Mouse (Mus musculus): ENCODE results near the gene Tlr4. TPM values are rescaled to one million over a fixed set of nuclear protein-coding genes. Genes with fewer than 3 reads are reported as not detected.

Tlr4 gene
- total and polyA plus RNA-seq, 3 experiments: 8.6 to 22.1 (median 19.0) TPM

DNA sequence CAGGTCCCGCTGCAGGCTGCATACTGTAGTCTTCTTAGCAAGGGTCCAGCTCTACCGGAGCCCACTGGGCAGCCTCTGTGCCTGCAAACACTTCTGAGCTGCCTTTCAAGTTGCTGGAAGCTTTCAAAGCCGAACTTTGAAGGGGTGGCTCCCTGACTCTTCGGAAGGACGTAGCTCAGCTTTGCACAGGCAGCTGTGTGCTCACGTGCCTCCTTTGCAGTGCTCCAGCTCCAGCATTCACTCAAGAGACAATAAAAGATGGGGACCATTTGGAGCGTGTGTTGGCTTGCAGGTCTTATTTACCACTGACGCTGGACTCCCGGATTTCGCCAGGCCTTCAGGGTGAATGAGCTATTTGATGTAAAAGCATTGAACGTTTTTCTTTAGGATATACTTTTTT, 50.2 kb downstream of the Tlr4 start:
- dilution Hi-C loops (cut with MboI; ENCODE audit: extremely low pct_ligation_motif_present, extremely low pct_unique_long_range_greater_than_20kb, low sequenced_read_pairs): no loop called here
- no peak for TF ChIP-seq JUN (IDR thresholded peaks at IDR 0.05; ENCODE audit: insufficient read depth, low read depth, low read length)
- TF ChIP-seq TBP (conservative IDR thresholded peaks at IDR 0.05; ENCODE audit: low read depth, low read length): no peak
- no peak for TF ChIP-seq RCOR1 (conservative IDR thresholded peaks at IDR 0.05; ENCODE audit: low read depth, low read length)
- TF ChIP-seq USF2 (conservative IDR thresholded peaks at IDR 0.05; ENCODE audit: low read depth, low read length): no peak
- no peak for TF ChIP-seq ZKSCAN1 (IDR thresholded peaks at IDR 0.05; ENCODE audit: borderline replicate concordance, low read depth, low read length)
- TF ChIP-seq E2F4 (IDR thresholded peaks at IDR 0.05; ENCODE audit: insufficient replicate concordance, low read depth, low read length): no peak
- TF ChIP-seq USF1 (IDR thresholded peaks at IDR 0.05; ENCODE audit: low read depth, low read length): no peak
- no peak for TF ChIP-seq ZC3H11A (IDR thresholded peaks at IDR 0.05; ENCODE audit: low read depth, low read length)
- TF ChIP-seq HCFC1 (IDR thresholded peaks at IDR 0.05; ENCODE audit: low read depth, low read length): no peak
- TF ChIP-seq UBTF (IDR thresholded peaks at IDR 0.05; ENCODE audit: low read depth, low read length): no peak
- no peak for TF ChIP-seq CHD1 (IDR thresholded peaks at IDR 0.05; ENCODE audit: low read depth, low read length)
- TF ChIP-seq MAX (IDR thresholded peaks at IDR 0.05; ENCODE audit: low read length): no peak
- TF ChIP-seq SIN3A (IDR thresholded peaks at IDR 0.05; ENCODE audit: low read length): no peak
- no peak for TF ChIP-seq NRF1 (IDR thresholded peaks at IDR 0.05; ENCODE audit: low read depth, low read length)
- no peak for TF ChIP-seq BHLHE40 (IDR thresholded peaks at IDR 0.05; ENCODE audit: low read depth, low read length)
- no peak for TF ChIP-seq JUND (conservative IDR thresholded peaks at IDR 0.05; ENCODE audit: low read depth, low read length)
- no peak for TF ChIP-seq POLR2AphosphoS2 (IDR thresholded peaks at IDR 0.05; ENCODE audit: low read depth, low read length)
- no peak for TF ChIP-seq MEF2A (IDR thresholded peaks at IDR 0.05; ENCODE audit: borderline replicate concordance, low read depth, low read length)
- in situ Hi-C loops (cut with MboI; ENCODE audit: low pct_ligation_motif_present, low pct_unique_long_range_greater_than_20kb, low sequenced_read_pairs): no loop called here
- H3K27me3 ChIP-seq (replicated peaks): no peaks in the 10 kb centered on the region
- no peaks in the 10 kb centered on the region for H3K79me2 ChIP-seq (replicated peaks; ENCODE audit: control insufficient read depth, extremely low read depth, insufficient read depth, poor library complexity, severe bottlenecking)
- H3K9me3 ChIP-seq (replicated peaks; ENCODE audit: low read length): no peaks in the 10 kb centered on the region
- no peak overlapping the region for H3K4me2 ChIP-seq (ENCODE audit: insufficient read depth, low read depth, poor library complexity, severe bottlenecking)
- no peaks in the 10 kb centered on the region for H3K36me3 ChIP-seq (replicated peaks in 1 of 2; ENCODE audit: control insufficient read depth in 1 of 2, insufficient read depth in 1 of 2, low read length in 1 of 2)
- H3K4me1 ChIP-seq (ENCODE audit: control insufficient read depth in 1 of 2, insufficient read depth in 2 of 2): peaks cover 0 to 13% of the 10 kb centered on the region in 2 experiments; a peak in 2 of 4 replicates
- no peak overlapping the region for H3K4me3 ChIP-seq (replicated peaks in 1 of 3; ENCODE audit: low read depth in 2 of 3, low read length in 2 of 3, poor library complexity in 1 of 3)
- H3K9ac ChIP-seq (ENCODE audit: insufficient read depth, low read depth): no peak overlapping the region
- DNase-seq (ENCODE audit: extremely low read depth): no peak
- no peak overlapping the region for H3K27ac ChIP-seq (ENCODE audit: insufficient read depth, low read depth)

DNA sequence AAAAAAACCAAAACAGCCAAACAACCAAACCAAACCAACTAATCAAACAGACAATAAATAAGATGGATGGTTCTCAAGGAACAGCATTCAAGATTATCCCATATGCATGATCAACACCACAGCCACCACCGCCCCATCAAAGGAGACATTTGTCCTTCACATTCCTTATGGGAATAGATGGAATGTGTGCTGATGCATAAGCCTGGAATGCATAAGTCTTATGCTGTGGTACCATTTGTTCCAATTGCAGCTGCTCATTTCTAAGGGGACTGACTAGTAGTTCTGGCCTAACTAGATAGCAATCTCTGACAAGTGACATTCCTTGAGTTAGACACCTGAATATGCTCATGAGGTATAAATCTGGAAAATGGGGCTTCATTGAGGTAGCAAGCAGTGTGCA, 54.1 kb downstream of the Tlr4 start:
- DNase-seq (ENCODE audit: extremely low read depth): no peak
- in situ Hi-C loops (cut with MboI; ENCODE audit: low pct_ligation_motif_present, low pct_unique_long_range_greater_than_20kb, low sequenced_read_pairs) (no loop called here), dilution Hi-C loops (cut with MboI; ENCODE audit: extremely low pct_ligation_motif_present, extremely low pct_unique_long_range_greater_than_20kb, low sequenced_read_pairs) (no loop called here)
- Histone ChIP-seq H3K79me2 (replicated peaks; ENCODE audit: control insufficient read depth, extremely low read depth, insufficient read depth, poor library complexity, severe bottlenecking) (no peaks in the 10 kb centered on the region), H3K27ac (ENCODE audit: insufficient read depth, low read depth) (no peak overlapping the region), H3K9me3 (replicated peaks; ENCODE audit: low read length) (no peaks in the 10 kb centered on the region), H3K9ac (ENCODE audit: insufficient read depth, low read depth) (no peak overlapping the region), H3K4me3 (replicated peaks in 1 of 3; ENCODE audit: low read depth in 2 of 3, low read length in 2 of 3, poor library complexity in 1 of 3) (no peak overlapping the region), H3K27me3 (replicated peaks) (no peaks in the 10 kb centered on the region), H3K36me3 (replicated peaks in 1 of 2; ENCODE audit: control insufficient read depth in 1 of 2, insufficient read depth in 1 of 2, low read length in 1 of 2) (no peaks in the 10 kb centered on the region), H3K4me1 (ENCODE audit: control insufficient read depth in 1 of 2, insufficient read depth in 2 of 2) (no peaks in the 10 kb centered on the region), H3K4me2 (ENCODE audit: insufficient read depth, low read depth, poor library complexity, severe bottlenecking) (no peak overlapping the region)
- TF ChIP-seq ZMIZ1 (IDR thresholded peaks at IDR 0.05; ENCODE audit: low read depth, low read length) (no peak), MAX (IDR thresholded peaks at IDR 0.05; ENCODE audit: low read length) (no peak), GABPA (IDR thresholded peaks at IDR 0.05; ENCODE audit: insufficient replicate concordance, low read depth, low read length) (no peak), BHLHE40 (IDR thresholded peaks at IDR 0.05; ENCODE audit: low read depth, low read length) (no peak), POLR2AphosphoS2 (IDR thresholded peaks at IDR 0.05; ENCODE audit: low read depth, low read length) (no peak), E2F4 (IDR thresholded peaks at IDR 0.05; ENCODE audit: insufficient replicate concordance, low read depth, low read length) (no peak), NELFE (IDR thresholded peaks at IDR 0.05; ENCODE audit: low read depth, low read length) (no peak), MAZ (IDR thresholded peaks at IDR 0.05; ENCODE audit: low read depth, low read length) (no peak), ETS1 (conservative IDR thresholded peaks at IDR 0.05; ENCODE audit: low read depth, low read length) (no peak), JUND (conservative IDR thresholded peaks at IDR 0.05; ENCODE audit: low read depth, low read length) (no peak), CHD2 (IDR thresholded peaks at IDR 0.05; ENCODE audit: low read length) (no peak)
